Mouse (Mus musculus) olfactory bulb, adult 2 months (tissue): ENCODE results near the gene Chrne. TPM values are rescaled to one million over a fixed set of nuclear protein-coding genes. Genes with fewer than 3 reads are reported as not detected.

ENCODE experiments used
- H3K27ac ChIP-seq: fragments of 200-500 bp; 2 replicates; pipeline ENCODE4 v1.5.1; 2012; ENCODE audit warnings: low read depth, low read length; ENCODE audit not compliant: insufficient read depth
- H3K4me1 ChIP-seq: fragments of 200-500 bp; 2 replicates; pipeline ENCODE4 v1.6.1; 2012; ENCODE audit warnings: low read length; ENCODE audit not compliant: control insufficient read depth, insufficient read depth
- H3K4me3 ChIP-seq: fragments of 200-500 bp; 2 replicates; pipeline ENCODE4 v1.5.1; 2012; ENCODE audit warnings: mild to moderate bottlenecking, low read depth, low read length, moderate library complexity; ENCODE audit not compliant: insufficient read depth
- CTCF ChIP-seq: fragments of 200-500 bp; IDR thresholded peaks from 2 replicates; pipeline ENCODE4 v1.5.1; 2012; ENCODE audit warnings: low read depth, mild to moderate bottlenecking, low read length, moderate library complexity; ENCODE audit not compliant: insufficient read depth
- POLR2A ChIP-seq: fragments of 200-500 bp; IDR thresholded peaks from 2 replicates; pipeline ENCODE4 v1.6.1; 2012; ENCODE audit warnings: mild to moderate bottlenecking, low read depth, low read length, moderate library complexity; ENCODE audit not compliant: insufficient read depth
- WGBS: fragments of 180-500 bp; shearing (Covaris S2); methylation state at CpG from one replicate; pipeline ENCODE4 v1.1.7; 2018; 5-methylcytosine and 5-hydroxymethylcytosine counted together
- polyA plus RNA-seq: library from polyadenylated mRNA; stranded (reverse); fragments of >200 nt; gene quantifications from 2 replicates; pipeline ENCODE4 v1.2.4, GENCODE M21; 2012; ENCODE audit warnings: low replicate concordance; ENCODE audit not compliant: missing spikeins, insufficient read depth, insufficient read length

The Chrne gene
- polyA plus RNA-seq, 1 experiment, result not detected

DNA sequence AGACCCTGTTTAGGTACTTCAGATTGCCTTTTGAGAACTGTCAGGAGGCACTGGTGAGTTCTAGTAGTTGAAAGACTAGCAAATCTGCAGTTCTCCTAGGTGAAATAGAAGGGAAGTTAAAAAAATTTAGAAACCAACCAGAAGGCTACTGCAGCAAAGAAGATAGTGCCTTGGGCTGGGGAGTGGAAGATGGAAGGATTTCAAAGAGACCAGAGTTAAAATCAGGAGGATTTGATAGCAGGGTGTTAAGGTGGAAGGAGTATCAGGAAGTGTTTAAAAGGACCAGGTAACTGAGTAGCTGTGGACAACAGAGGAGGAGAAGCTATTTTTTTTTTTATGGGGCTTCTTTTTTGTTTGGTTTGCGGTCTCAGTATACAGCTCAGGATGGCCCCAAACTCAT is 18.7 kb upstream of the Chrne start:
- H3K4me1 ChIP-seq, result no peaks in the 10 kb centered on the region
- H3K4me3 ChIP-seq, result no peak overlapping the region
- no peak for TF ChIP-seq CTCF
- no peak for TF ChIP-seq POLR2A
- no peak overlapping the region for H3K27ac ChIP-seq
- WGBS, result 92% methylated on average over 1 of the region's 1 CpGs

DNA sequence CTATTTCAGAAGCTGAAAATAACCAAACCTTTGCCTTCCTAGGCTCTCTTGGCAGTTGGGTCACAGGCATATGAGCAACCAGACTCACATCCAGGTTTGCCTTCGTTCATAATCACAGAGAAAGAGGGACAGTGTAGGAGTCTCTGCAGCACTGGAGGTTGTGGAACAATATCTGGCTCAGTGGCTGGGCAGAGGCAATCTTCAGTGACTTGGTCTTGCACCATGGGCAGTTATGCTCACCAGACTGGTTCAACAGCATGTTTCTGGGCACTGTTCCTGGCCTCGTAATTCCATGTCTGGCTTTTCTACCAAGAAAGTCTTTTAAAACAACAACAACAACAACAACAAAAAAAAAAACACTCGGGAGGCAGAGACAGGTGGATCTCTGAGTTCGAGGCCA is 16.6 kb upstream of the Chrne start:
- Histone ChIP-seq H3K4me1 (no peaks in the 10 kb centered on the region), H3K4me3 (no peak overlapping the region), H3K27ac (no peak overlapping the region)
- 77% methylated on average over 4 of the region's 4 CpGs for WGBS
- TF ChIP-seq CTCF (no peak), POLR2A (no peak)

DNA sequence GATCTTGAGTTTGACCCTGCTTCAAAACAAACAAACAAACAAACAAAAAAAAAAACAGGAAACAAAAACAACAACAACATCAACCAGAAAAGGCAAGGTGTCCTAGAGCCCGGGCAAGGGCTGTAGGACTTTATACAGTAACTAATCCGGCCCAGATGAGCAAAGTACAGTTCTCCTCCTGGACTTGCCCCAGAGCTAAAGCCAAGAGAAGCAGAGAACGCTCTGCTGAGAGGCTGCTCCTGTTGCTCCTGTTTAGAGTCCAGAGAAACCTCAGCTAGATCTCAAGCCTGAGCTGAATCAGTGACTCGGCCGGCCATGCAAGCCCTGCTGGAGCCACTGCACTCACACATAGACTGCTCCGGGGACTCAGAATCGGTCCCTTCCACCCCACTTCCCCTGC is 11.1 kb upstream of the Chrne start:
- no peak for TF ChIP-seq CTCF
- no peak for TF ChIP-seq POLR2A
- H3K27ac ChIP-seq, result no peak overlapping the region
- no peaks in the 10 kb centered on the region for H3K4me1 ChIP-seq
- WGBS, result 83% methylated on average over 7 of the region's 7 CpGs
- H3K4me3 ChIP-seq, result no peak overlapping the region

DNA sequence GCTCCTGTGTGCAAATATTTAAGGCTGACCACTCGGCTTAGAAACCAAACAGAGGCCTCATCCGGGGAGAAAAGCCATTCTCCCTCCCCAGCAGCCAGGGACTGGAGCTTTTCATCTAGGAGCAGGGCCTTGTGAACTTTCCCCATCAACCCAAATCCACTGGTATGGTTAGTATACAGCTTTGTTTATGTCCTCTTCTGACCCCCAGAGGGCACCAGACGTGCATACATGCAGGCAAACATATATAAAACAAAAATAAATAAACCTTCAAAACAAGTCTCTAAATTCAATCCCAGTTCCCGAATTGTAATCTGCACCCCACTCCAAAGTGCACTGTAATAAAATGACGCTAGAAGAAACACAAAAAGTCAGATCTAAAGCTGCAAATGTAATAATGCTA is 10.5 kb upstream of the Chrne start:
- TF ChIP-seq POLR2A (no peak), CTCF (no peak)
- H3K4me1 ChIP-seq, result no peaks in the 10 kb centered on the region

DNA sequence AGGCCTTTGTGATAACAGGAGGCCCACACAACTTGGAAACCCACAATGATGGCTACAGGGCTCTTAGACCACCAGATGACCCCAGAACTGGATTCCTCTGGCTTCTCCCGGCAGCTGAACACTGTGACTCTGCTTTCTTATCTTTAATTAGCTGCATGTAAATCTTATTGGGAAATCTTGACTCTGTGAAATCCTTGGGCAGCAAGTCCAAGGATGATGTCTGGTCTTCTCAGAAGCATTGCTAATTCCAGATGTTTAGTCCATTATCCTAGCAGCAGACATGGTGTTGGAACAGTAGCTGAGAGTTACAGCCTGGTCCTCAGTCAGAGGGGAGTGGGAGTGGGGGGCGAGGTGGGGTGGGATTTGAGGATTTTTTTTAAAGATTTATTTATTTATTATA is 9.4 kb upstream of the Chrne start:
- TF ChIP-seq CTCF, result no peak
- TF ChIP-seq POLR2A, result no peak
- Histone ChIP-seq H3K4me3 (no peak overlapping the region), H3K27ac (no peak overlapping the region), H3K4me1 (no peaks in the 10 kb centered on the region)
- 77% methylated on average over 2 of the region's 2 CpGs for WGBS

More for the DNA sequence above, 10.5 kb upstream of the Chrne start:
- WGBS, result 51% methylated on average over 5 of the region's 5 CpGs
- H3K27ac ChIP-seq, result no peak overlapping the region
- no peak overlapping the region for H3K4me3 ChIP-seq

DNA sequence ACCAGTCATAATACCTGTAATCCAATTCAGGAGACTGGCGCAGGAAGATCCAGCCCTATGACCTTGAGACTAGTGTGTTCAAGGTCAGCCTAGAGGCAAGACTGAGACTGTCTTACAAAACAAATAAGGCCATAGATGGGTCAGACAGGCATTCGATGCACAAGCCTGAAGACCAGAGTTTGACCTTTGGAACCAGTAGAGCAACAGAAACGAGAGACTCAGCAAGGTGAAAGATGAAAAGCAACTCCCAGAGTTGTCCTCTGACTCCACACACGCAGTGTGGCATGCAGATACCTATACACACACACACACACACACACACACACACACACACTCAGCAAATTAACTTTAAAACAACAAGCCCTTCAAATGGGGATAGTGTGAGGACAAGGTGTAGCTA is 7.9 kb upstream of the Chrne start:
- whole genome bisulfite sequencing, result 84% methylated on average over 4 of the region's 4 CpGs
- no peak for TF ChIP-seq CTCF
- TF ChIP-seq POLR2A, result no peak
- Histone ChIP-seq H3K4me1 (no peaks in the 10 kb centered on the region), H3K4me3 (no peak overlapping the region), H3K27ac (no peak overlapping the region)

DNA sequence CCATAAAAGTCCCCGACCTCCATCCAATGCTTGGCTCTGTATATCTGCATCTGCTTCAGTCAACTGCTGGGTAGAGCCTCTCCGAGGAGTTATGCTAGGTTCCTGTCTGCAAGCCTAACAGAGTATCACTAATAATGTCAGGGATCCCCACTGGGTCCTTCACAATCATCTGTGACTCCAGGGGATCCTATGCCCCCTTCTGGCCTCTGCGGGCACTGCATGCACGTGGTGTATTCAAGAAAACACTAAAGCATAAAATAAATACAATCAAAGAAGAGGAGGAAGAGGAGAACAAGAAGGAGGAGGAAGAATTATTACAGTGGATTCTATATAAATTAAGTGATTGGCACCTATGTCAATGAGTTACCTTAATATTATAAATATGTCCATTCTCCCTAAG is 6.5 kb upstream of the Chrne start:
- 32% methylated on average over 4 of the region's 4 CpGs for WGBS

DNA sequence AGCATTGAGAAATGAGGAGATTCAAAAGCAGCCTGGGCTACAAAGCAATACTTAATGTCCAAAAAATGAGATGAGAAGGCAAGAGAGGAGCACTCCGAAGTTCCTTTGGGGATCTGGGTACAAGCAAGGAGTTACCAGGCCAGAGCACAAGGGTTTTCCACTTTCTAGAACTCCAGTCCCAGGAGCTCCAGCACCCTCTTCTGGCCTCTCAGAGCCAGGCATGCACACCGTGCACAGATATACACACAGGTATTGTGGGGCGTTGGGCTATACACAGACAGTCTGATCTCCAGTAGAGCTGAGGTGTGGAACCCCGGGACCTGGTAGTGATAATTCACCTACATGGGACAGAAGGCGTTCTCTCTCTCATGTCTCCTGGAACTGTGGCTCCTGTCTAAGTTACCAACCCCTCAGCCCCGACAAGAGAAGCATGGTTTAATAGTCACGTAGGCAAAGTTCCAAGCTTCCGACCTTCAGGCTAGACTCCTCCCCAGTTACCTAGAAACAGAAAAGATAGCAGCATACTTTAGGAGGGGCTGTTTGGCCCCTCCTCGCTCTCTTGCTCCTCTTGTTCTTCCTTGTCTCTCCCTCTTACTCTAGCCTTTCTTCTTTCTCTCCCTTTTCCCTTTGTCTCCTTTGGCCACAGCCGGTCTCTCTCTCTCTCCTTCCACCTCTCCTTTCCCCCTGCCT is 4.2 kb upstream of the Chrne start:
- no peak overlapping the region for H3K4me3 ChIP-seq
- 85% methylated on average over 10 of the region's 10 CpGs for WGBS
- H3K4me1 ChIP-seq, result no peaks in the 10 kb centered on the region
- no peak overlapping the region for H3K27ac ChIP-seq
- no peak for TF ChIP-seq CTCF
- no peak for TF ChIP-seq POLR2A

More for the DNA sequence above, 6.5 kb upstream of the Chrne start:
- no peak for TF ChIP-seq POLR2A
- TF ChIP-seq CTCF, result no peak
- Histone ChIP-seq H3K27ac (no peak overlapping the region), H3K4me1 (no peaks in the 10 kb centered on the region), H3K4me3 (no peak overlapping the region)

DNA sequence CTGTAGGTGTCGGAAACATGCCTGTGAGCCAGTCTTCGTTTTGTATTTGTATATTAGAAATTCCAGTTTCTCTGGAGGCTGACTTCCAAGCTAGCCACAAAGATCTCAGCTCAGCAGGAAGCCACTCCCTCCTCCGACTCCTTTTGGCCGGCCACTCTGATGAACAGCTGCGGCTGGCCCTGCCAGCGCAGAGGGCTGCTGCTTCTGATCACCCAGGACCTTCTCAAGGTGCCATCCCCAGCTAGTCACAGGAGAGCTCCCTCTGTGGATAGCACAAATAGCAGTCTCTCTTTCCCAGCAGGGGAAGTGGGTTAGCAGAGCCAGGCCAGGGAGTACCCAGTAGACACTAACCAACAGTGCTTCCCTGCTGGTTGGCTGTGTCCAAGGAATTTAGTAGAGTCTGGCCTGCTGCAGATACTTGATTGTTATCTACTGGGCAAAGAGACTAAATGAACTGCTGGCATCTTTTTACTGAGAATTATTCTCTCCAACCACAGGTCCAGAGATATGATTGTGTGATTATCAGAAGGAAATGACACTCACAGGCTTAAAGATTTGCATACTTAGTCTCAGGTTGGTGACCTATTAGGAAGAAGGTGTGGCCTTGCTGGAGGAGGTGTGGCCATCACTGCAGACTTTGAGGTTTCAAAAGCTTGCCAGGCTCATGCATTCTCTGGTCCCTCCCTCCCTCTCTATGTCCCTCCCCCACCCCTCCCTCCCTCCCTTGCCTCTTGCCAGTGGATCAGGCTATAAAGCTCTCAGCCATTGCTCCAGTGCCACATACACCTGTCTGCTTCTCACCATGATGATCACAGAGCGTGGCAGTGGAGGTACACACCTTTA is 3.2 kb upstream of the Chrne start:
- Histone ChIP-seq H3K4me1 (no peaks in the 10 kb centered on the region), H3K4me3 (no peak overlapping the region), H3K27ac (no peak overlapping the region)
- WGBS, result 50% methylated on average over 7 of the region's 7 CpGs
- no peak for TF ChIP-seq POLR2A
